Mouse (Mus musculus) CD4-positive naive resting alpha-beta T cell, adult 57 days (primary cell): ENCODE results near the gene Olfr373. TPM values are rescaled to one million over a fixed set of nuclear protein-coding genes. Genes with fewer than 3 reads are reported as not detected.

Experiments
- total RNA-seq: library from RNA; stranded (reverse); gene quantifications from one replicate; pipeline ENCODE4 v1.2.4, GENCODE M21; 2023

The Olfr373 gene
- total RNA-seq = 0.21 TPM

GRCm38 (mm10) chr8:72082877-72083276, at the start of gene Olfr373:
Gene Olfr373 (plus strand): TSS chr8:72083177.

DNA sequence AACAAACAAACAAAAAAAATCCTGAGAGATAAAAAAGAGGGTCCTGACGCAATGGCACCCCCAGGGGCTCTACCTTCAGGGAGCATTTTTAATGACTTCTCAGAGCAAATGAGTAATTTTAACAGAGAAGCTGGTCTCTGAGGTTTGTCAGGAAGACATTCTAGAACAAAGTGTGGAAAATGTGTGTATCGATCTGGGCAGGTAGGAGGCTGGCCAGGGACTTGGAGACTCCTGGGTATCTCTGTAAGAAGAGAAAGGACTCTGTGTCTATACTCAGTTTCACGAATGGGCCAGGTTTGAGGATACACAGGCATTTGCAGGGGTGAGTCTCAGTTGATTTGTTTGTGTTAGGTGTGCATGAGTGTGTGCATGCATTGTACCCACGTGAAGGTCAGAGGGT, 42.1 kb upstream of the Olfr373 start, which contains the start of gene Olfr372:
Olfr372 (plus strand) TSS at position 301 of the 400 bp plus-strand sequence.

GRCm38 (mm10) chr8:72106740-72107139, 23.8 kb downstream of the Olfr373 start, which contains the start of gene Olfr374:
Gene Olfr374 (plus strand): TSS chr8:72107040.

DNA sequence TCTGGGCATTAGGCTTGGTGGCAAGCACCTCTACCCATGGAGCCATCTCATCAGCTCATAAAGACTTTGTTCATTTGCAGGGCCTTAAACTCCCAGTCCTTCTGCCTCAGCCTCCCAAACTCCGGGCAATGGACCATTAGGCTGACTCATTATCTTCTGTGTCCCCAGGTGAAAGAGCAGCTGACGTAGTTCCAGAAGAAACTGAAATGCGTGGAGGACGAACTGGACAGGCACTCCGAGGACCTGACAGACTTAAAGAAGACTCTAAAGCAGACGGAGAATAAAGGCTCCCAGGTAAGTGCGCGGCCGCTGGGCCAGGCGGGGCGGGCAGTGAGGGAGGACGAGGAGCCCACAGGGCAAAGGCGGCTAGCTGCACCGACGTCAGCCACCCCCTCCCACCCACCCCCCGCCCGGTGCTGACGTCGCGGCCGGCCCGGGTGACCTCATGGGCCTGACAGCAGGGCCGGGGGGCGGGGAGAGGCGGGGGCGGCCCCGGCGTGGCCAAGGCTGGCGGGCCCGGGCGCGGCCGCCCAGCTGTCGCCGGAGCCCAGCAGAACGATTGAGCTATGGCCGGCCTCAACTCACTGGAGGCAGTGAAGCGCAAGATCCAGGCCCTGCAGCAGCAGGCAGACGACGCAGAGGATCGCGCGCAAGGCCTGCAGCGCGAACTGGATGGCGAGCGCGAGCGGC, 51.9 kb downstream of the Olfr373 start, which contains the start of gene Tpm4:
Tpm4 (plus strand) TSS at position 220 of the 690 bp plus-strand sequence.

Other genes with a start within 250 kb of the Olfr373 start
- 10.3 TPM for gene Zfp709, start 201.2 kb upstream of the Olfr373 start, total RNA-seq
- 8.1 TPM for gene Zfp882, start 174.6 kb upstream of the Olfr373 start, total RNA-seq
- gene Zfp617, start 174.5 kb upstream of the Olfr373 start, total RNA-seq = 7.9 TPM
- gene Zfp961, start 132.1 kb upstream of the Olfr373 start, total RNA-seq = 11.2 TPM
- gene Cyp4f18, start 73.6 kb upstream of the Olfr373 start, total RNA-seq = 7.0 TPM
- gene Olfr372, start 42.0 kb upstream of the Olfr373 start, total RNA-seq = not detected
- gene Olfr374, start 23.9 kb downstream of the Olfr373 start, total RNA-seq = 0.15 TPM
- 154 TPM for gene Tpm4, start 51.8 kb downstream of the Olfr373 start, total RNA-seq
- gene Rab8a, start 78.0 kb downstream of the Olfr373 start, total RNA-seq = 156 TPM
- 13.7 TPM for gene Hsh2d, start 106.5 kb downstream of the Olfr373 start, total RNA-seq
- not detected for gene Cib3, start 129.7 kb downstream of the Olfr373 start, total RNA-seq
- gene Gm11034, start 130.5 kb downstream of the Olfr373 start, total RNA-seq = not detected
- 62.5 TPM for gene Fam32a, start 136.6 kb downstream of the Olfr373 start, total RNA-seq
- 130 TPM for gene Ap1m1, start 156.8 kb downstream of the Olfr373 start, total RNA-seq
- gene Gm10282, start 222.1 kb downstream of the Olfr373 start, total RNA-seq = 16.9 TPM
- 2,143 TPM for gene Klf2, start 235.9 kb downstream of the Olfr373 start, total RNA-seq